Mouse (Mus musculus): ENCODE data around the gene Olfr338. TPM values are rescaled to one million over a fixed set of nuclear protein-coding genes. Genes with fewer than 3 reads are reported as not detected.
"Not testable (repeated sequence)": the region's sequence is repeated elsewhere in the genome, so short reads cannot be mapped to it uniquely, and the experiment has no call there.

Olfr338 gene
- total RNA-seq (2021), result under 1 TPM in 1 of 2 experiments, not detected in 1; 0.08 TPM

- no peak for DNase-seq
These were observed at the start of gene Olfr338 for GRCm38 (mm10) chr2:36373219-36373618. Olfr338 (plus strand) TSS chr2:36373519.

GRCm38 (mm10) chr2:36415174-36415573, 41.9 kb downstream of the Olfr338 start:
- not testable (repeated sequence) for DNase-seq

- not testable (repeated sequence) for DNase-seq
These were observed 42.3 kb downstream of the Olfr338 start for GRCm38 (mm10) chr2:36415591-36415990.

- no peak for DNase-seq
These were observed 45.3 kb downstream of the Olfr338 start, which contains the start of gene Olfr339 for GRCm38 (mm10) chr2:36418647-36419046. Olfr339 (plus strand) TSS chr2:36418947.

Other genes with a start within 250 kb of the Olfr338 start
- gene Mrrf, start 237.1 kb upstream of the Olfr338 start, total RNA-seq (2021), result 10 to 100 TPM; 14.7 to 14.9 TPM
- gene Rbm18, start 236.7 kb upstream of the Olfr338 start, total RNA-seq (2021), result 10 to 100 TPM; 50.6 to 53.2 TPM
- gene Ptgs1, start 143.1 kb upstream of the Olfr338 start, total RNA-seq (2021), result 10 to 100 TPM; 16.1 to 16.9 TPM
- gene Olfr339, start 45.4 kb downstream of the Olfr338 start, total RNA-seq (2021), result not detected
- not detected for gene Olfr340, start 79.1 kb downstream of the Olfr338 start, total RNA-seq (2021)
- gene Olfr341, start 108.9 kb downstream of the Olfr338 start, total RNA-seq (2021), result not detected
- not detected for gene Olfr342, start 151.5 kb downstream of the Olfr338 start, total RNA-seq (2021)
- under 1 TPM in 1 of 2 experiments, not detected in 1; 0.07 TPM for gene Olfr344, start 193.1 kb downstream of the Olfr338 start, total RNA-seq (2021)

Measured in layer of hippocampus, postnatal 36 days (tissue).